Mouse (Mus musculus) heart, adult 2 months (tissue): ENCODE results near the gene Foxk2. TPM values are rescaled to one million over a fixed set of nuclear protein-coding genes. Genes with fewer than 3 reads are reported as not detected.

Source experiments
- DNase-seq, 2 experiments: peaks; one replicate each; pipeline ENCODE4 v3.0.0; 2021
- H3K27ac ChIP-seq: fragments of 200-600 bp; 2 replicates; pipeline ENCODE4 v1.8.1; 2022
- H3K27me3 ChIP-seq: fragments of 200-500 bp; 2 replicates; pipeline ENCODE4 v1.6.1; 2012; ENCODE audit warnings: mild to moderate bottlenecking, low read length, inconsistent platforms, mixed read lengths; ENCODE audit not compliant: control insufficient read depth, insufficient read depth
- H3K36me3 ChIP-seq: fragments of 200-500 bp; 2 replicates; pipeline ENCODE4 v1.6.1; 2012; ENCODE audit warnings: low read length, inconsistent platforms; ENCODE audit not compliant: control insufficient read depth, insufficient read depth
- H3K4me1 ChIP-seq: fragments of 200-500 bp; 2 replicates; pipeline ENCODE4 v1.6.1; 2011; ENCODE audit warnings: low read length; ENCODE audit not compliant: control insufficient read depth, insufficient read depth
- H3K4me3 ChIP-seq: fragments of 200-600 bp; 2 replicates; pipeline ENCODE4 v1.8.1; 2022
- H3K79me2 ChIP-seq: fragments of 200-500 bp; replicated peaks from 2 replicates; pipeline ENCODE4 v1.6.1; 2012; ENCODE audit warnings: mild to moderate bottlenecking, inconsistent platforms, low read length, moderate library complexity, mixed read lengths; ENCODE audit not compliant: control insufficient read depth, insufficient read depth
- H3K9ac ChIP-seq: fragments of 200-500 bp; 2 replicates; pipeline ENCODE4 v1.6.1; 2012; ENCODE audit warnings: low read depth, mild to moderate bottlenecking, control low read depth, inconsistent platforms, low read length, mixed read lengths
- CTCF ChIP-seq: fragments of 200-600 bp; IDR thresholded peaks from 2 replicates; pipeline ENCODE4 v1.8.1; 2022; ENCODE audit warnings: antibody characterized with exemption, mild to moderate bottlenecking, moderate library complexity
- EP300 ChIP-seq: fragments of 200-500 bp; IDR thresholded peaks from 2 replicates; pipeline ENCODE4 v1.6.1; 2011; ENCODE audit warnings: low read depth, low read length, control low read depth; ENCODE audit not compliant: insufficient read depth
- POLR2A ChIP-seq: fragments of 200-500 bp; IDR thresholded peaks from 2 replicates; pipeline ENCODE4 v1.6.1; 2011; ENCODE audit warnings: mild to moderate bottlenecking, low read depth, low read length, control low read depth; ENCODE audit not compliant: insufficient read depth
- WGBS: fragments of 180-500 bp; shearing (Covaris S2); methylation state at CpG from one replicate; pipeline ENCODE4 v1.1.7; 2018; 5-methylcytosine and 5-hydroxymethylcytosine counted together
- intact Hi-C: fragments of 180-260 bp; cut with DNase I; formaldehyde crosslinking; loops from one replicate; pipeline ENCODE4 v1.15.1; 2025
- long read RNA-seq: library from polyadenylated mRNA; stranded (forward); transcript quantifications from one replicate; pipeline ENCODE4 v2.0.0, GENCODE M21; 2021
- polyA plus RNA-seq: library from polyadenylated mRNA; depleted of rRNA; stranded (reverse); fragments of >200 nt; gene quantifications from 2 replicates; pipeline ENCODE4 v1.2.3, GENCODE M21; 2012; rRNA removed
- total RNA-seq, 2 experiments: library from RNA; stranded (reverse); gene quantifications; 2 replicates each; pipeline ENCODE4 v1.2.3; 2021

Gene Foxk2
- total RNA-seq (10 to 100 TPM; 20.3 to 22.0 TPM), polyA plus RNA-seq (13.6 and 19.4 TPM in 2 replicates)
- long read RNA-seq, full-length matches to known transcripts: 2 of 11 reads
- long read RNA-seq, partial matches to known transcripts: 3 of 11 reads
- long read RNA-seq, other reads (novel, unspliced or antisense): 6 of 11 reads

GRCm38 (mm10) chr11:121259160-121260100 lies at the start of gene Foxk2:
Foxk2 (plus strand) TSS chr11:121259990.
- WGBS: 4% methylated on average over 91 of the region's 91 CpGs
- Histone ChIP-seq H3K9ac (peak within 1 kb of the TSS; percentile 97), H3K27ac (peak within 1 kb of the TSS; percentile 86), H3K36me3 (peaks cover 7% of the 10 kb centered on the region; the same call in 1 of the 2 replicates), H3K27me3 (no peaks in the 10 kb centered on the region), H3K79me2 (peaks cover 9% of the 10 kb centered on the region), H3K4me1 (peaks cover 5% of the 10 kb centered on the region), H3K4me3 (peak within 1 kb of the TSS; percentile 91)
- intact Hi-C loops: loop anchor here (2.0 to 10.0 kb wide), 2 partner anchors 19 to 425 kb away; no protein-coding TSS in a partner anchor
- peak; percentile 96 for DNase-seq
- TF ChIP-seq EP300 (0 out of 2 replicates have a peak, but pooled peaks have one; percentile 12), POLR2A (peak; percentile 47; the same call in 1 of the 2 replicates), CTCF (no peak)

GRCm38 (mm10) chr11:121216831-121217230 lies 43.0 kb upstream of the Foxk2 start:
- WGBS: 94% methylated on average over 3 of the region's 3 CpGs
- H3K27ac ChIP-seq: no peak overlapping the region

GRCm38 (mm10) chr11:121219776-121220175 lies 40.0 kb upstream of the Foxk2 start:
- no peaks in the 10 kb centered on the region for H3K36me3 ChIP-seq
- TF ChIP-seq CTCF (no peak), EP300 (no peak), POLR2A (no peak)

More at GRCm38 (mm10) chr11:121216831-121217230, 43.0 kb upstream of the Foxk2 start:
- Histone ChIP-seq H3K27me3 (no peaks in the 10 kb centered on the region), H3K79me2 (no peaks in the 10 kb centered on the region), H3K4me3 (no peak overlapping the region), H3K36me3 (no peaks in the 10 kb centered on the region), H3K4me1 (peaks cover 1% of the 10 kb centered on the region; the same call in 1 of the 2 replicates), H3K9ac (no peak overlapping the region)
- intact Hi-C loops: no loop called here
- no peak for TF ChIP-seq CTCF
- TF ChIP-seq EP300: no peak
- no peak for DNase-seq

GRCm38 (mm10) chr11:121220771-121221170 lies 39.0 kb upstream of the Foxk2 start:
- intact Hi-C loops: no loop called here
- H3K27ac ChIP-seq: no peak overlapping the region
- no peak overlapping the region for H3K4me3 ChIP-seq
- TF ChIP-seq CTCF (no peak), POLR2A (no peak)
- no peak overlapping the region for H3K9ac ChIP-seq
- no peaks in the 10 kb centered on the region for H3K36me3 ChIP-seq
- 85% methylated on average over 5 of the region's 5 CpGs for WGBS
- H3K79me2 ChIP-seq: no peaks in the 10 kb centered on the region
- no peaks in the 10 kb centered on the region for H3K27me3 ChIP-seq
- peaks cover 1% of the 10 kb centered on the region; the same call in 1 of the 2 replicates for H3K4me1 ChIP-seq
- no peak for DNase-seq

More at GRCm38 (mm10) chr11:121219776-121220175, 40.0 kb upstream of the Foxk2 start:
- intact Hi-C loops: no loop called here
- Histone ChIP-seq H3K79me2 (no peaks in the 10 kb centered on the region), H3K4me1 (peaks cover 1% of the 10 kb centered on the region; the same call in 1 of the 2 replicates), H3K27ac (no peak overlapping the region), H3K4me3 (no peak overlapping the region), H3K27me3 (no peaks in the 10 kb centered on the region), H3K9ac (no peak overlapping the region)
- DNase-seq: no peak
- 87% methylated on average over 11 of the region's 11 CpGs for WGBS

GRCm38 (mm10) chr11:121221321-121222010 lies 38.3 kb upstream of the Foxk2 start:
- TF ChIP-seq EP300: no peak
- no peak for TF ChIP-seq POLR2A
- TF ChIP-seq CTCF: no peak
- H3K79me2 ChIP-seq: no peaks in the 10 kb centered on the region
- H3K4me3 ChIP-seq: no peak overlapping the region
- H3K27ac ChIP-seq: no peak overlapping the region
- no peak for DNase-seq
- intact Hi-C loops: no loop called here
- H3K9ac ChIP-seq: no peak overlapping the region
- 67% methylated on average over 6 of the region's 6 CpGs for WGBS
- H3K4me1 ChIP-seq: peaks cover 1% of the 10 kb centered on the region; the same call in 1 of the 2 replicates
- no peaks in the 10 kb centered on the region for H3K27me3 ChIP-seq
- no peaks in the 10 kb centered on the region for H3K36me3 ChIP-seq
